Mouse (Mus musculus): Measurements from ENCODE around the gene Gm20379. TPM values are rescaled to one million over a fixed set of nuclear protein-coding genes. Genes with fewer than 3 reads are reported as not detected.

Gene Gm20379
- polyA plus RNA-seq, 1 experiment from 2014 or later: 0.97 TPM

DNA sequence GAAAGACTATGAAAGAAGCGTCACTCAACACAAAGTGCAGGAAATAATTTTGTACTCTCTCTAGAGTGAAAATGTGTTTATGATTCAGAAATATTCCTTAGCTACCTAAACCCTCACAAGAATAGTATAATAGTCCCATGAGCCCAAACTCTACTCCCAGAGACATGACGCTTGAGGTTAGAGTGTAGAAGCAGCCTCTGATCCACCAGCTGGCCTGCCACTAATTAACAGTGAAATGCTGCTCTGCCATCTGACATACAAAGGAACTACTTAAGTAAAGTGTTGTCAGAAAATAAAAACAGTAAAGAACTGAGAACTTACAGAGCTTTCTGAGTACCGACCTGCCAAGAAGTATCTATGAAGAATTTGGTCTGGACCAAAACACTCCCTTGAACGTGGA is 3.3 kb upstream of the Gm20379 start:
- WGBS: 87% methylated on average over 4 of the region's 4 CpGs
- H3K9ac ChIP-seq: no peak overlapping the region
- H3K9me3 ChIP-seq: no peaks in the 10 kb centered on the region
- H3K27me3 ChIP-seq (replicated peaks): no peaks in the 10 kb centered on the region
- no peak overlapping the region for H3K4me3 ChIP-seq
- H3K27ac ChIP-seq: no peak overlapping the region
- H3K4me1 ChIP-seq: no peaks in the 10 kb centered on the region
- no peaks in the 10 kb centered on the region for H3K36me3 ChIP-seq (replicated peaks)
- H3K4me2 ChIP-seq: no peak overlapping the region
- no peak for ATAC-seq (replicated peaks)

DNA sequence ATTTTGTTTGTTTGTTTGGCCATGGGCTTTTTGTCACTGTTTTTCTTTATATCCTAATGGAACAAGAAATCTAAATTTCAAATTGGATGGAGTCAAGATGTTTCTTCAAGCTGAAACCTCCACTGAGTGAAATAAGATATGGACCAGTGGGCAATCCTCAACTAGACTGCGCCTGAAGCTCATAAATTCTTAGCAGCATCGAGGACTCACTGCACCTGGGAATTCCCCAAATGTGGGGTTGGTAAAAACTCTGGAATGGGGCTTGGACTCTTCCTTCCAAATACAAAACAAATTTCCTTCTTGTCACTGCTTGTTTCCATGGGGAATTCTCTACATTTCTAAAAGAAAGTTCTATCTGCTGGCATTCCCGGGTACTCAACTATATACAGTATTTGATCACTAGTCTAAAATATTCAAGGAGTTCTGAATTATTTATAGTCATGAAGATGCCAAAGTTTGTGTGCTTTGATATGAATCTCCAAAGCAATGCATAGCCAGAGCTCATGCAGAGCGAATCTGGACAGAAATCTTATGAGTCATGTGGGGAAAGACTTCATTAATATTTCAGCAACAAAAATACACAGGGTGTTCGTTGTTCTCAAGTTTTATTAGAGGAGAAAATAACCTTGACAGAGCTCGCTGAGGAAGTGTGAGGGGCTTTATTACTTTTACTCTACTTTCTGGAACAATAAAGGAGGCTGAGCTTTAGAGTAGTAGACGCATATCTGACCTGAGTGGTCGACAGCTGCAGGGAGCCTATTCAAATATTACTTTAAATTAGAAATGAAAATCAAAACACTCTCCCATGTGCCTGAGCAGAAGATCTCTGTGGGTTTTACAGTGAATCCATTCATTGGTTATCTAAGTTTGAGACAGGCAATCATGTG is 2.5 kb upstream of the Gm20379 start:
- Histone ChIP-seq H3K4me2 (no peak overlapping the region), H3K4me3 (no peak overlapping the region), H3K27me3 (replicated peaks) (no peaks in the 10 kb centered on the region), H3K9ac (no peak overlapping the region), H3K4me1 (no peaks in the 10 kb centered on the region), H3K9me3 (no peaks in the 10 kb centered on the region), H3K27ac (0 out of 2 replicates have a peak overlapping the region, but pooled peaks have one; percentile 8), H3K36me3 (replicated peaks) (no peaks in the 10 kb centered on the region)
- ATAC-seq (replicated peaks): peak; percentile 71
- WGBS: 71% methylated on average over 8 of the region's 8 CpGs

DNA sequence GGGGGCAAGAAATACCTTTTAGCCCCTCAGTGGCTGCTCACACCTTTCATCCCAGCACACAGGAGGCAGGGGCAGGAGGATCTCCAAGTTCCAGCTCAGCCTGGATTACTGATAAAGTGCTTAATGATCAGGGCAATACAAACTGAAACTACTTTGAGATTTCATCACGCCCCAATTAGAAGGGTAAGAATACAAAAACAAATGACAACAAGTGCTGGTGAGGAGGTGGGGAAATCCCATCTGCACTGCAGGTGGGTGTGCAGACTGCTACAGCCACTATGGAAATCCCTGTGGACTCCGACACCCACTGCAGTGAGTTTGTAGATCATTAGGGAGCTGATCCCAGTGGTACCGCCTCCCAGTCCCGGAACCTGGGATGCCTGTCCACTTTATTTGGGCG is 1.5 kb upstream of the Gm20379 start:
- no peaks in the 10 kb centered on the region for H3K4me1 ChIP-seq
- H3K27me3 ChIP-seq (replicated peaks): no peaks in the 10 kb centered on the region
- no peak overlapping the region for H3K27ac ChIP-seq

DNA sequence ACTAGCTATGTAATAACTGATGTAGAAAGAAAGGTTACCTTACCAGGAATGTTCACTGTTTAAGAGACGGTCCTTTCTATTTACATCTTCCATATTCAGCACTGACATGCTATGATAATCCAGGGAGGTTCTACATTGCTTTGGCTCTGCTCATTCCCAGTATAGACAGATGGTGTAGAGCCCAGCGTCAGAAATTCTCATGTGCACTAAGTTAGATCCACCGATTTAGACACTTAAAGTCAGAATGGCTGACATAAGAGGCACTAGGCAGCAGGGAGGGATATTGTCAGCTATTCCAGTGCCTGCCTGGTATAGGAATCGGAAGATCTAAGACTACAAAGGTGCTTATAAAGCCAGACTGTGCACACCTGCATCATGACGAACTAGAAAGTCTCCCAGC is 8.8 kb downstream of the Gm20379 start:
- Histone ChIP-seq H3K4me2 (no peak overlapping the region), H3K4me1 (no peaks in the 10 kb centered on the region), H3K27ac (no peak overlapping the region), H3K36me3 (replicated peaks) (0 out of 2 replicates have a peak, but pooled peaks cover 5% of the 10 kb centered on the region), H3K4me3 (no peak overlapping the region), H3K27me3 (replicated peaks) (no peaks in the 10 kb centered on the region), H3K9me3 (no peaks in the 10 kb centered on the region), H3K9ac (no peak overlapping the region)
- ATAC-seq (replicated peaks): no peak
- WGBS: 92% methylated on average over 5 of the region's 5 CpGs

More for the DNA sequence above, 1.5 kb upstream of the Gm20379 start:
- 94% methylated on average over 5 of the region's 5 CpGs for WGBS
- H3K9ac ChIP-seq: no peak overlapping the region
- no peak overlapping the region for H3K4me2 ChIP-seq
- no peak for ATAC-seq (replicated peaks)
- 0 out of 2 replicates have a peak, but pooled peaks cover 7% of the 10 kb centered on the region for H3K36me3 ChIP-seq (replicated peaks)
- no peaks in the 10 kb centered on the region for H3K9me3 ChIP-seq
- H3K4me3 ChIP-seq: no peak overlapping the region

DNA sequence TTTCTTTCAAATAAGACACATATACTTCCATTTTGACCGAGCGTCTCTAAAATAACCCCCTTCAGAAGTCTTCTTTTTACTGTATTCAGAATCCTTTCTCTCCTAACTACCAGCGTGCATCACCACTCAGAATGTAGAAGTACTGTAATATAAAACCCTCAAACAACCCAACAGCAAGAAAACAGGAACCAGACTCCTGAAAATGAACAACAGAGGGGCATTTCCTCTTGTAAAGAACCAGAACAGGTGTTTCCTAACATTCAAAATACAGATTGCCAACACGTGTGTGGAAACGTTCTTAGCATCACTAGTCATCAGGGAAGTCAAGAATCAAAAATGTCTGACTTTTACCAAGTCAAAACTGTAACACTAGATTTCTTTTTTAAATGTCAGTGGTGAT is 15.0 kb downstream of the Gm20379 start:
- WGBS: 97% methylated on average over 5 of the region's 5 CpGs
- Histone ChIP-seq H3K27ac (no peak overlapping the region), H3K36me3 (replicated peaks) (0 out of 2 replicates have a peak, but pooled peaks cover 9% of the 10 kb centered on the region), H3K4me3 (no peak overlapping the region), H3K9ac (no peak overlapping the region), H3K27me3 (replicated peaks) (no peaks in the 10 kb centered on the region), H3K4me2 (no peak overlapping the region), H3K9me3 (no peaks in the 10 kb centered on the region), H3K4me1 (no peaks in the 10 kb centered on the region)
- no peak for ATAC-seq (replicated peaks)

DNA sequence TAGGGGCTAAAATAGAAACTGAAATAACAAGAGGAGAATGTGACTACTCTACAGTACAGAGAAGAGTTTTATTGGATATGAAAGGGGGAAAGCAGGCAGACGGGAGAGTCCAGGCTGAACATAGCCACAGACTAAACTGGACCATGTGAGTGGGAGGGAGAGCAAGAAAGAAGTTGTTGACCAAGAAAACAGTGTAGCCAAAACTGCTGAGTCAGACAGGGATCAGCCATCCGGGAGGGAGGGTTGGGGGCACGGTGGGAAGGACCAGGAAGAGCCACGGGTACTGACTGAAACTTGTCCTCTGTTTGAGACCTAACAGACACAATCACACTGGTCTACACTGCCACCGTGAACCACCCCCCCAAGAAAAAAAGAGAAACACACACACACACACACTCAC is 20.2 kb downstream of the Gm20379 start:
- Histone ChIP-seq H3K27ac (no peak overlapping the region), H3K9ac (no peak overlapping the region), H3K9me3 (no peaks in the 10 kb centered on the region), H3K4me3 (no peak overlapping the region), H3K27me3 (replicated peaks) (no peaks in the 10 kb centered on the region), H3K4me1 (no peaks in the 10 kb centered on the region), H3K36me3 (replicated peaks) (0 out of 2 replicates have a peak, but pooled peaks cover 9% of the 10 kb centered on the region), H3K4me2 (no peak overlapping the region)
- 83% methylated on average over 5 of the region's 5 CpGs for WGBS
- ATAC-seq (replicated peaks): no peak

DNA sequence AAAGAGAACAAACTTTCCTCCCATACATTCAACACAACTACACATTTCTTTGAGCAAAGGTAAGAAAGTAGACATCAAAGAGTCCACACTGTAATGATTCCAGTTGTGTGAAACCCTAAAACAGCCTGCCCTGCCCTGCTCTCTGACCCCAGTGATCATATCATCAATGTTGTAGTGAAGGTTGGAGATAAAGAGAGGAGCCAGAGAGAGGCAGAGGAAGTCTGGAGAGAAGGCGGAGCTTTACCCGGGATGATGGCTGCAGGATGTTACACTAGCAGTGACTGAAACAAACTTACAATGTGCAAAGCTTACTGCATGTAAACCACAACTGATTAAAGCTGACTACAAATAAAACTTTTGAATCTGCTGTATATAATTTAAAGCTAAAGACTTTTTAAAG is 22.2 kb downstream of the Gm20379 start:
- Histone ChIP-seq H3K4me1 (no peaks in the 10 kb centered on the region), H3K27me3 (replicated peaks) (no peaks in the 10 kb centered on the region), H3K9ac (no peak overlapping the region), H3K27ac (no peak overlapping the region), H3K4me2 (no peak overlapping the region), H3K4me3 (no peak overlapping the region), H3K36me3 (replicated peaks) (0 out of 2 replicates have a peak, but pooled peaks cover 4% of the 10 kb centered on the region), H3K9me3 (no peaks in the 10 kb centered on the region)
- WGBS: 89% methylated on average over 2 of the region's 2 CpGs
- no peak for ATAC-seq (replicated peaks)

DNA sequence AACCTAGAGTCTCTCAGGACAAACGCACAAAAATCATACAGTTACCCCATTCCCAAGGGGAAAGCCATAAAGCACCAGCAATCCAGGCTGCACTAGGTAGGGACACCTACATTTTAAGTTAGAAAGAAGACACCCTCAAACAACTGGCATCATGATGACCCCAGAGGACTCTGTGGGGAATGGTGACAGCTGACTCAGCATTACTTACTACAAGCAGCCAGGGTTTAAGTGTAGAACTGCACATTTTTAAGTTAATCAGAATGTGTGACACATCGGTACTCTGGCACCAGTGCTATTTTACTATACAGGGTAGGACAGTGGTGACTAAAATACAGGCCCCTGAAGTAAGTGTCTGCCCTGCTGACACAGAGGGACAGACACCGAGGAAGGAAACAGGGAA is 24.8 kb downstream of the Gm20379 start:
- H3K36me3 ChIP-seq (replicated peaks): no peaks in the 10 kb centered on the region
- no peaks in the 10 kb centered on the region for H3K27me3 ChIP-seq (replicated peaks)
- WGBS: 91% methylated on average over 3 of the region's 3 CpGs
- no peaks in the 10 kb centered on the region for H3K4me1 ChIP-seq
- no peak overlapping the region for H3K27ac ChIP-seq
- ATAC-seq (replicated peaks): no peak
- no peak overlapping the region for H3K9ac ChIP-seq
- no peak overlapping the region for H3K4me2 ChIP-seq
- no peak overlapping the region for H3K4me3 ChIP-seq
- H3K9me3 ChIP-seq: no peaks in the 10 kb centered on the region

DNA sequence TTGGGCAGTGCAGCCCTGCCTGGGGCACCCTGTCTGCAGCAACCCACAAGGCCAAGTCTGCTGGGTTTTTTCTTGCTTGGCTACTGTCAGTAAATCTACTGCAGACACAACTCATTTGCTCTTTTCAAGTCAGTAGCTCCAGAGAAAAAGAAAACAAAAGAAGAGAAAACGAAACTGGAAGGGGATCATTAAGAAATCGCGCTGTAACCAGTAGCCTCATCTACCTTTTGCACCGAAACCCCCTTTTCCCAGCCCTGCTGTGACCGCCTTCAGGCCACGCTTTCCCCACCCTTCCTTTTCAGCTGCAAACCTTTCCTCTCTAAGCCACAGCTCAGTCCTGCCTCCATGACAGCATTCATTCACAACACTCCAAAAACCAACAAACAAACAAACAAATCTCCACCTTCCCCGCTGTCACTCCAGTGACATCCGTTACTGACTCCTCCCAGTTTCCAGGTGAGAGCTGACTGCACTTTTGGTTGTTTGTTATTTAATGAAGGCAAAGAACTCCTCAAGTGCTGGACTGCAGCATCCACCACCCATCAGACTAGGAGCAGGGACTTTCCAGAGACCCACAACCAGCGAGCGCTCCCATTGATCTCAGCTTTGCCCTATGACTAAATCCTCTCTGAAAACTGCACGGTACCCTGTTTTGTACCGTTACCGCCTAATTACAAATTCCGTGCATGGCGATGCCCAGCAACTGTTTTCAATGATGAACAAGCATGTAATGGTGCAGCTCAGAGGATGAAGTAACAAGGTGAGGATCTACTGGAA is 26.5 kb downstream of the Gm20379 start:
- ATAC-seq (replicated peaks): no peak
- H3K4me1 ChIP-seq: no peaks in the 10 kb centered on the region
- H3K27ac ChIP-seq: no peak overlapping the region
- H3K36me3 ChIP-seq (replicated peaks): no peaks in the 10 kb centered on the region
- no peaks in the 10 kb centered on the region for H3K27me3 ChIP-seq (replicated peaks)
- no peaks in the 10 kb centered on the region for H3K9me3 ChIP-seq
- no peak overlapping the region for H3K4me3 ChIP-seq
- 87% methylated on average over 15 of the region's 15 CpGs for WGBS
- no peak overlapping the region for H3K9ac ChIP-seq
- H3K4me2 ChIP-seq: no peak overlapping the region

DNA sequence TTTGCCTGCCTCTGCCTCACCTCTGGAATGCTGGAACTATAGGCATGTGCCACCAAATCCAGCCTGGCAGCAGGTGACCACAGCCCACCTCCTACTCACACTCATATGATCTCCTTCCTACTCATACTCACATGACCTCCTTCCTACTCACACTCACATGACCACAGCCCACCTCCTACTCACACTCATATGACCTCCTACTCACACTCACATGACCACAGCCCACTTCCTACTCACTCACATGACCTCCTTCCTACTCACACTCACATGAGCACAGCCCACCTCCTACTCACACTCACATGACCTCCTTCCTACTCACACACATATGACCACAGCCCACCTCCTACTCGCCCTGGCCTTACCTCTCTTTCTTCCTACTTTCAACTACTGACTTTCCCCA is 31.1 kb downstream of the Gm20379 start:
- no peaks in the 10 kb centered on the region for H3K36me3 ChIP-seq (replicated peaks)
- H3K4me1 ChIP-seq: no peaks in the 10 kb centered on the region
- no peak overlapping the region for H3K9ac ChIP-seq
- no peak for ATAC-seq (replicated peaks)
- H3K4me3 ChIP-seq: no peak overlapping the region
- no peak overlapping the region for H3K27ac ChIP-seq
- 96% methylated on average over 1 of the region's 1 CpGs for WGBS
- H3K9me3 ChIP-seq: no peaks in the 10 kb centered on the region
- H3K4me2 ChIP-seq: no peak overlapping the region
- H3K27me3 ChIP-seq (replicated peaks): no peaks in the 10 kb centered on the region

DNA sequence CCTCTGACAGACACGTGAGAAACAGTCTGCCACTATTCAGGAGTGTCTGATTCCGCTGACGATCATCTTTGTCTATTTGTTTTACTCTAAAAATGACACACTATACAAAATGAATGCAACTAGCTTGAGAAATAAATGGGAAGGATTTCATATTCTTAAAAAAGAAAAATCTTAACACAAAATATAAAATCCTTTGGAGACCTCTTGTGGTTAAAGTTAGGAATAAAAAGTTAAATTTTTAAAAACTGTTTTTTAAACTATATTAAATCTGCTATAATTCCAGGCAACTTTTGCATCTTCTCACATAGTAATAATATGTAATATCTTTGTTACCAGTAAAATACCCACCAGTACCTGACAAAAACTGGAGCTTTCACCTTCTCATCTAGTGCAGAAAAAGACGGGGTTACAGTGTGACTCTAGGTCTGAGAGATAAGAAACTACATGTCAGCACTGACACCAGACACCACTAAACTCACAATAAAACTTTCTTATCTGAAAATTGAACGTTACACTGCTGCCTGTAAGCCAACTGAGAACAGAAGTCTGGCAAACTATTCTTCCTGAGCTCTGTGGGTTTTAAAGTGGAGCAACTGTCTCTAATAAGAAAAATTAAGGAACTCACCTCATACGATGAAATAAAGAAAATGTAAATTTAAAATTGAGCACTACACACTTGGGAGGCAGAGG is 32.1 kb downstream of the Gm20379 start:
- H3K36me3 ChIP-seq (replicated peaks): no peaks in the 10 kb centered on the region
- H3K9ac ChIP-seq: no peak overlapping the region
- H3K4me3 ChIP-seq: no peak overlapping the region
- no peaks in the 10 kb centered on the region for H3K27me3 ChIP-seq (replicated peaks)
- no peaks in the 10 kb centered on the region for H3K4me1 ChIP-seq
- WGBS: 70% methylated on average over 6 of the region's 6 CpGs
- H3K4me2 ChIP-seq: no peak overlapping the region
- no peak overlapping the region for H3K27ac ChIP-seq
- no peak for ATAC-seq (replicated peaks)
- no peaks in the 10 kb centered on the region for H3K9me3 ChIP-seq

DNA sequence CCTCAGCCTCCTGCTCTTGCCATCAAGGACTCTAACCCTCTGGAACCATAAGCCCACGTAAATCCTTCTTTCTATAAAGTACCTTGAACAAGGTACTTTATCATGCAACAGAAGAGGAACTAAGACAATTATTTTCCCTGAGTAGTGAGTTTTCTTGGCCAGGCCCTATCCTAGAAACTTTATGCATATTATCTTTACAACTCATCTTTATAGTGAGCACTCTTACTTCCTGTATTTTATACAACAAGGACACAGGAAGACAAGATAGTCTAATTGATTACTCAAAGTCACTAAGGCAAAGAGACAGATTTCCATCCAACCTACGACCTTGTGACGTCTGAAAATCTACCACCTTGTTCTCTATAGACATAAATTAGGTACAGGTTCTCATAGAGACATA is 34.0 kb downstream of the Gm20379 start:
- H3K27me3 ChIP-seq (replicated peaks): no peaks in the 10 kb centered on the region
- H3K4me2 ChIP-seq: no peak overlapping the region
- H3K9ac ChIP-seq: no peak overlapping the region
- H3K36me3 ChIP-seq (replicated peaks): peaks cover 5% of the 10 kb centered on the region; the same call in 1 of the 2 replicates
- WGBS: 98% methylated on average over 3 of the region's 3 CpGs
- H3K4me1 ChIP-seq: no peaks in the 10 kb centered on the region
- no peak overlapping the region for H3K4me3 ChIP-seq
- no peak overlapping the region for H3K27ac ChIP-seq
- H3K9me3 ChIP-seq: no peaks in the 10 kb centered on the region
- ATAC-seq (replicated peaks): no peak

Data from midbrain, embryonic 15.5 days (tissue).